26 mouse cellular contexts compared by ENCODE assay signal in the genomic region with DNA sequence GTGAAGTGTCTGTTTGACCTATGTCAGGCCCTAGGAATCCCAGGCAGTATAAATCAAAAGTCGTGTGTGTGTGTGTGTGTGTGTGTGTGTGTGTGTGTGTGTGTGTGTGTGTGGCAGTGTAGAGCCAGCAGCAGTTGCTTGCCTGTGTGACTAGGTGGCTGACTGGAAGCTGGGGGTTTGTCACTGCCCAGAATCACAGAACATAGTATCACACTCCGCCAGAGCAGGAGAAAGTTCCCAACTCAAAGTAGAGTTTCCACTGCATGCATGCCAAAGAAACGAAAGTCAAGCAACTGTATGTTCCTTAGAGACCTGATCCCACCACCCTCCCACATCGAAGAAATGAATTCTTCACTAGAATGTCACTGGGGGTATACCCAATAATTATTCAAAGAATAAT.
A peak's percentile ranks its signal among the peaks of the same experiment; 100 is the strongest.
DNase-seq lines count a peak whose midpoint lies in the region; ATAC-seq and TF ChIP-seq lines count a peak whose summit lies in the region.
"Had no signal": no experiment of that assay in that cellular context is flagged by ENCODE, and none has a peak within 500 bp of the region (broad histone marks: within the 10 kb centered on the region; RNA-seq: fewer than 3 reads in every experiment).

No protein-coding gene starts in this region.

- no peaks in the 10 kb centered on the region for H3K36me3 ChIP-seq in heart, embryonic 13.5 days
- H3K36me3 ChIP-seq in heart, embryonic 11.5 days (ENCODE audit: control insufficient read depth, insufficient read depth, low read length), result no peaks in the 10 kb centered on the region
- no peaks in the 10 kb centered on the region for H3K36me3 ChIP-seq in limb, embryonic 14.5 days (ENCODE audit: control insufficient read depth, insufficient read depth, low read length)
- H3K36me3 ChIP-seq: liver, embryonic 12.5 days; midbrain, embryonic 13.5 days; neural tube, embryonic 13.5 days had no signal

- 57% methylated on average over 4 of the region's 4 CpGs for WGBS in heart, embryonic 13.5 days
- WGBS in heart, embryonic 11.5 days (ENCODE audit: insufficient replicate concordance), result 66% methylated on average over 4 of the region's 4 CpGs
- WGBS in limb, embryonic 14.5 days, result 65% methylated on average over 4 of the region's 4 CpGs

- H3K4me3 ChIP-seq in heart, embryonic 13.5 days, result no peak overlapping the region
- no peak overlapping the region for H3K4me3 ChIP-seq in heart, embryonic 11.5 days (ENCODE audit: low read depth, low read length)
- H3K4me3 ChIP-seq in limb, embryonic 14.5 days (replicated peaks; ENCODE audit: low read length), result no peak overlapping the region
- H3K4me3 ChIP-seq: erythroblast, embryonic 14.5 days; gastrocnemius, adult 2 months; liver, embryonic 12.5 days; midbrain, embryonic 13.5 days; neural tube, embryonic 13.5 days had no signal

- H3K27me3 ChIP-seq in heart, embryonic 13.5 days (replicated peaks), result no peaks in the 10 kb centered on the region
- H3K27me3 ChIP-seq in heart, embryonic 11.5 days (ENCODE audit: control insufficient read depth, insufficient read depth, low read length), result no peaks in the 10 kb centered on the region
- no peaks in the 10 kb centered on the region for H3K27me3 ChIP-seq in limb, embryonic 14.5 days (ENCODE audit: control insufficient read depth, insufficient read depth, low read length)
- H3K27me3 ChIP-seq: liver, embryonic 12.5 days; midbrain, embryonic 13.5 days; neural tube, embryonic 13.5 days; Patski had no signal

- H3K9ac ChIP-seq in heart, embryonic 13.5 days, result no peak overlapping the region
- no peak overlapping the region for H3K9ac ChIP-seq in heart, embryonic 11.5 days (ENCODE audit: low read depth, low read length)
- no peak overlapping the region for H3K9ac ChIP-seq in limb, embryonic 14.5 days (ENCODE audit: low read depth, low read length, severe bottlenecking)
- H3K9ac ChIP-seq: liver, embryonic 12.5 days; liver, postnatal 0 days; midbrain, embryonic 13.5 days; neural tube, embryonic 13.5 days had no signal

- ATAC-seq in heart, embryonic 13.5 days (ENCODE audit: extremely low read depth, insufficient number of reproducible peaks, low FRiP score, low TSS enrichment), result no peak
- no peak for ATAC-seq in heart, embryonic 11.5 days (replicated peaks; ENCODE audit: insufficient number of reproducible peaks, low FRiP score, low TSS enrichment)
- peak; percentile 15; the same call in 1 of the 2 replicates for ATAC-seq in limb, embryonic 14.5 days (ENCODE audit: low FRiP score, low read depth)
- ATAC-seq: forebrain, embryonic 16.5 days; hindbrain, embryonic 16.5 days; liver, embryonic 12.5 days; liver, postnatal 0 days; midbrain, embryonic 13.5 days; Patski had no signal

- no peak for TF ChIP-seq POLR2A in limb, embryonic 14.5 days (IDR thresholded peaks at IDR 0.05; ENCODE audit: borderline replicate concordance, extremely low read depth, insufficient read depth, insufficient read length)

- peak; percentile 5 for DNase-seq in adrenal gland, postnatal 14 days
- no peak for DNase-seq in adrenal gland, adult 18-20 months (ENCODE audit: low spot score in 2 of 2)
- peak; percentile 4 for DNase-seq in adrenal gland, postnatal 25 days
- DNase-seq in limb, embryonic 14.5 days (ENCODE audit: low spot score), result no peak
- DNase-seq in kidney, postnatal 25 days, result no peak
- DNase-seq in layer of hippocampus, adult 9-11 months, result no peak
- DNase-seq: cerebellum, adult 18-20 months; cerebellum, postnatal 10 days; gastrocnemius, adult 2 months; kidney, adult 2 months; layer of hippocampus, postnatal 36 days; liver, postnatal 0 days; lung, postnatal 36 days; right cerebral cortex, postnatal 4 days; thymus, adult 18-20 months; thymus, postnatal 25 days had no signal

- no peaks in the 10 kb centered on the region for H3K9me3 ChIP-seq in heart, embryonic 13.5 days
- no peaks in the 10 kb centered on the region for H3K9me3 ChIP-seq in heart, embryonic 11.5 days (replicated peaks; ENCODE audit: control insufficient read depth, low read length)
- no peaks in the 10 kb centered on the region for H3K9me3 ChIP-seq in limb, embryonic 14.5 days (ENCODE audit: control insufficient read depth, low read length)
- H3K9me3 ChIP-seq: liver, embryonic 12.5 days; midbrain, embryonic 13.5 days; neural tube, embryonic 13.5 days had no signal

- H3K27ac ChIP-seq in heart, embryonic 13.5 days (replicated peaks), result peak overlapping the region; percentile 20
- H3K27ac ChIP-seq in heart, embryonic 11.5 days (ENCODE audit: low read depth, low read length), result no peak overlapping the region
- no peak overlapping the region for H3K27ac ChIP-seq in limb, embryonic 14.5 days (replicated peaks; ENCODE audit: low read depth, low read length)
- H3K27ac ChIP-seq: gastrocnemius, adult 2 months; liver, embryonic 12.5 days; midbrain, embryonic 13.5 days; neural tube, embryonic 13.5 days; stomach, postnatal 0 days had no signal

- H3K4me2 ChIP-seq in heart, embryonic 13.5 days, result no peak overlapping the region
- H3K4me2 ChIP-seq in heart, embryonic 11.5 days, result no peak overlapping the region
- no peak overlapping the region for H3K4me2 ChIP-seq in limb, embryonic 14.5 days (replicated peaks; ENCODE audit: low read depth, low read length, severe bottlenecking)
- H3K4me2 ChIP-seq: liver, embryonic 12.5 days; midbrain, embryonic 13.5 days; neural tube, embryonic 13.5 days had no signal

- peaks cover 20% of the 10 kb centered on the region for H3K4me1 ChIP-seq in heart, embryonic 13.5 days
- H3K4me1 ChIP-seq in heart, embryonic 11.5 days (ENCODE audit: control insufficient read depth, insufficient read depth, low read length), result peaks cover 13% of the 10 kb centered on the region
- H3K4me1 ChIP-seq in limb, embryonic 14.5 days (ENCODE audit: control insufficient read depth, insufficient read depth, low read length), result no peaks in the 10 kb centered on the region
- H3K4me1 ChIP-seq: liver, embryonic 12.5 days; midbrain, embryonic 13.5 days; neural tube, embryonic 13.5 days had no signal

Comparison
In these comparisons a context has a peak if more than half of its experiments do, and no peak if none do; other contexts are left out.
1. DNase-seq: peak in adrenal gland, postnatal 14 days (single experiment) and adrenal gland, postnatal 25 days (single experiment); none in adrenal gland, adult 18-20 months (0 of 2), limb, embryonic 14.5 days (single experiment), kidney, postnatal 25 days (0 of 2) and layer of hippocampus, adult 9-11 months (single experiment).